Mouse (Mus musculus) kidney, embryonic 15.5 days (tissue): ENCODE data around the gene Nfia. TPM values are rescaled to one million over a fixed set of nuclear protein-coding genes. Genes with fewer than 3 reads are reported as not detected.

Experiments
- ATAC-seq: fragments of 200-750 bp; cut with Nextera tagmentation; replicated peaks from 2 replicates; pipeline ENCODE4 v1.8.0; 2017; ENCODE audit warnings: moderate TSS enrichment; ENCODE audit not compliant: low FRiP score
- H3K27ac ChIP-seq: fragments of 300-500 bp; sonication (generic); 2 replicates; pipeline ENCODE4 v1.5.1; 2015; ENCODE audit warnings: mild to moderate bottlenecking, inconsistent platforms
- H3K27me3 ChIP-seq: fragments of 300-500 bp; sonication (generic); 2 replicates; pipeline ENCODE4 v1.6.1; 2015; ENCODE audit warnings: inconsistent platforms
- H3K36me3 ChIP-seq: fragments of 300-500 bp; sonication (generic); 2 replicates; pipeline ENCODE4 v1.6.1; 2015; ENCODE audit warnings: inconsistent platforms
- H3K4me1 ChIP-seq: fragments of 300-500 bp; sonication (generic); 2 replicates; pipeline ENCODE4 v1.6.1; 2015; ENCODE audit warnings: inconsistent platforms
- H3K4me2 ChIP-seq: fragments of 300-500 bp; sonication (generic); 2 replicates; pipeline ENCODE4 v1.6.1; 2015; ENCODE audit warnings: moderate library complexity, mild to moderate bottlenecking, inconsistent platforms
- H3K4me3 ChIP-seq: fragments of 300-500 bp; sonication (generic); replicated peaks from 2 replicates; pipeline ENCODE4 v1.5.1; 2015; ENCODE audit warnings: mild to moderate bottlenecking, inconsistent platforms
- H3K9ac ChIP-seq: fragments of 300-500 bp; sonication (generic); 2 replicates; pipeline ENCODE4 v1.6.1; 2015; ENCODE audit warnings: mild to moderate bottlenecking, inconsistent platforms
- H3K9me3 ChIP-seq: fragments of 300-500 bp; sonication (generic); replicated peaks from 2 replicates; pipeline ENCODE4 v1.6.1; 2016; ENCODE audit warnings: inconsistent platforms
- WGBS: fragments of 180-500 bp; shearing (Covaris S2); methylation state at CpG from one replicate; pipeline ENCODE4 v1.1.7; 2015; ENCODE audit warnings: mixed read lengths; 5-methylcytosine and 5-hydroxymethylcytosine counted together
- polyA plus RNA-seq: library from polyadenylated mRNA; unstranded; fragments of >200 nt; fragmentation: Nextera tagmentation; extraction: Ambion mirVana; gene quantifications from 2 replicates; pipeline ENCODE4 v1.2.1, GENCODE M21; 2015

Gene Nfia
- polyA plus RNA-seq, 1 experiment from 2014 or later: 29.3 TPM

DNA sequence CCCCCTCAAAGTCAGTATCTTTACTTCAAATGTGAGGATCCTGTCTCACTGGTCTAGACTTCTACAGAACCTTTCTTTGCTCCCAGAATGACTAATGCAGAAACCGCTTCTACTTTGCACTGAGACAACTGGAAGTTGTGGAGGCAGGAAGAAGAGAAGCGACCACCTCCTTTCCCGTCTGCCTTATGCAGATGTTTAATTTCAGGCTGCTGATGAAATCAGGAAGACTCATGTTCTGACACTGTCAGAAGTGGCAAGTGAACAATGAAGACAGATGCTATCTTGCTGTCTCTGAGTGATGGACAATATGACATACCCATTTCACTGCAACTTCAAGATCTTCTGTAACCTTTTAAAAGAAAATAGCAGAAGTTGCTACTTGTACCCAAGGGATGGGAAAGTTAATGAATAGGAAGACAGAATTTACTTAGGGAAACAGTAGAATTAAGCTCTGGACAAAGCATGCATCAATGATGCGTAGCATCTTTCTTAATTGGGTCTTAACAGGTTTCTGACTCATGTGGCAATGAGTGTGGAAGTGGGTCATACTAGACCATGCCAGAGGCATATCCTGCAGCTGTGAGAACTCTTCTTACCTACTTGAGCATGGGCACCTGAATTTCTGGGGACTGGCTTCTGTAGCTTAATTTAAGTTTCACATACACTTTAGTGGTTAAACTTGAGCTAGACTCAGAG is 49.2 kb downstream of the Nfia start:
- Histone ChIP-seq H3K4me3 (no peak overlapping the region), H3K9me3 (no peaks in the 10 kb centered on the region), H3K27me3 (no peaks in the 10 kb centered on the region), H3K4me1 (peaks cover 5% of the 10 kb centered on the region; the same call in 1 of the 2 replicates), H3K4me2 (no peak overlapping the region), H3K9ac (no peak overlapping the region), H3K27ac (no peak overlapping the region), H3K36me3 (no peaks in the 10 kb centered on the region)
- WGBS: 72% methylated on average over 4 of the region's 4 CpGs
- ATAC-seq: no peak

DNA sequence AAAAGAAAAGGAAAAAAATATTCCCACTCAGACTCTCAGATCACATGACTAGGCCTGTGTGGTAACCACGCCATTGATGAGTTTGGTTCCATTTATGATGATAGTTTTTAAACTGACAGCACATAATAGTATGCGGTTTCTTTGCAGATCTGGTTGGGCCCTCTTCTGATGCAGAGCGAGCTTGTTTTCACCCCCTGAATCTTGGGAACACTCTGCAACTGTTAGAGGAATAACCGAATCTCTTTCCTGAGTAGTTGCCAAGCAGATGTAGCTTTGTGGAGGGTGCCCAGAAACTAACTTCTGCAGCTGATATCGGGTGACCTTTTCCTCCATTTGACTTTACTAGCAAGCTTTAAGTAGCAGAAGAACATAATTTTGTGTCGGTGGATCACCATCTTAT is 51.0 kb downstream of the Nfia start:
- Histone ChIP-seq H3K9me3 (no peaks in the 10 kb centered on the region), H3K36me3 (no peaks in the 10 kb centered on the region), H3K27ac (no peak overlapping the region), H3K4me2 (no peak overlapping the region), H3K27me3 (no peaks in the 10 kb centered on the region), H3K9ac (no peak overlapping the region), H3K4me1 (peaks cover 5% of the 10 kb centered on the region; the same call in 1 of the 2 replicates), H3K4me3 (no peak overlapping the region)
- 89% methylated on average over 6 of the region's 6 CpGs for WGBS
- ATAC-seq: no peak

DNA sequence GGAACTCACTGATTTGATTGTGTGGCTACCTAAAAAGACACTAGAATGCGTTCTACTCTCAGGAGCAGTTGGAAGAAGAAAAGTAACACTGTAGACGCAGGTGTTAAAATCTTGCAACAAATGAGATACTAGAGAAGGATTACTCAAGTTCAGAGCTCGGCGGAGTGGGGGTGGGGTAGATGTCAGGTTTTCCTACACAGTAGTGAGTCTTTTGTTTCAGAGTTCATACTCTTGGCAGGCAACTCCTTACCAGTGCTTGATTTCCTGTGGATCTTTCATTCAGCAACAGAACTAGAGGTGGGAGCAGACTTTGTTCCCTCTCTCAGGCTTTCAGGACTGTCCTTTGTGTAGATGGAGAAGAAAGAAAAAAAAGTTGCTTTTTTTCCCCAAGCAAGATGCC is 51.9 kb downstream of the Nfia start:
- H3K9me3 ChIP-seq: no peaks in the 10 kb centered on the region
- no peak overlapping the region for H3K9ac ChIP-seq
- WGBS: 75% methylated on average over 4 of the region's 4 CpGs
- H3K27me3 ChIP-seq: 0 out of 2 replicates have a peak, but pooled peaks cover under 1% of the 10 kb centered on the region
- no peak overlapping the region for H3K4me2 ChIP-seq
- H3K4me3 ChIP-seq: no peak overlapping the region
- ATAC-seq: no peak
- no peak overlapping the region for H3K27ac ChIP-seq
- no peaks in the 10 kb centered on the region for H3K36me3 ChIP-seq
- peaks cover 5% of the 10 kb centered on the region; the same call in 1 of the 2 replicates for H3K4me1 ChIP-seq

DNA sequence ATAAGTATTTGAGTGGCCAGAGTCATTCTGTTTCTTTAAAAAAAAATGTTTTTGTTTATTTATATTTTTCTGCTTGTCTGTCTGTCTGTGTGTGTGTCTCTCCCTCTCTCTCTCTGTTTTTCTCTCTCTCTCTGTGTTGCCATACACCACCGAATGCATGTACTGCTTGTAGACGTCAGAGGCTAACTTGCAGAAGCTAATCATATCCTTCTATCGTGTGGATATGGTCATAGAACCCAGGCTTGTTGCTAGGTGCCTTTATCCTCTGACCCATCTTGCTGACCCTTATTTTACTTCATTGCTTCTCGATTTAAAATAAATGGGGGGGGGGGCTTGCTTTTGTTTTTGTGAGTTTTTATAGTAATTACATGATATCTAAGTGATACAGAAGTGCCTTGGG is 52.9 kb downstream of the Nfia start:
- ATAC-seq: no peak
- 84% methylated on average over 4 of the region's 4 CpGs for WGBS
- no peaks in the 10 kb centered on the region for H3K36me3 ChIP-seq
- no peak overlapping the region for H3K4me2 ChIP-seq
- no peak overlapping the region for H3K27ac ChIP-seq
- peaks cover 5% of the 10 kb centered on the region; the same call in 1 of the 2 replicates for H3K4me1 ChIP-seq
- H3K4me3 ChIP-seq: no peak overlapping the region
- no peaks in the 10 kb centered on the region for H3K9me3 ChIP-seq
- peaks cover 4% of the 10 kb centered on the region; the same call in 1 of the 2 replicates for H3K27me3 ChIP-seq
- no peak overlapping the region for H3K9ac ChIP-seq

GRCm38 (mm10) chr4:97825841-97826240 is 53.3 kb downstream of the Nfia start:
- no peak overlapping the region for H3K9ac ChIP-seq
- no peaks in the 10 kb centered on the region for H3K9me3 ChIP-seq
- no peak for ATAC-seq
- no peaks in the 10 kb centered on the region for H3K36me3 ChIP-seq
- H3K27me3 ChIP-seq: peaks cover 4% of the 10 kb centered on the region; the same call in 1 of the 2 replicates
- no peak overlapping the region for H3K4me2 ChIP-seq
- no peak overlapping the region for H3K27ac ChIP-seq
- peaks cover 5% of the 10 kb centered on the region; the same call in 1 of the 2 replicates for H3K4me1 ChIP-seq
- H3K4me3 ChIP-seq: no peak overlapping the region
- WGBS: 86% methylated on average over 4 of the region's 4 CpGs

DNA sequence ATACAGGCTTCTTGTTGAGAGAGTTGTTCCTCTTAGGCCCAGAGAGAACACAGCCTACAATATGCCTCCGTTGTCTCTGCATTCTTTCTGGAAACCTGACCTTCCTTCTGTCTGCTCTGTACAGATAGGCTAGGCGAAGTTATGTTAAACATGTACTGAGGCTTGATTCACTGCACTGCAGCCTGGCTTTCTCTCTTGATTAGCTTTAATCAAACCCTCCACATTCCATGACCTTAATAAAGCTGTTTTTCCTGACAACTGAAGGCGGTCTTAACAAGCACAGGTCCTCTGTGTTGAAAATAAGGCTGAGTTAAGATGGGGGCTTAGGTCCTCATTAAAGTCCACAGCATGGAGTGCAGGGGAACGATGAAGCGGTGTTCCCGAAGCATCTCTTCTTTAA is 54.6 kb downstream of the Nfia start:
- WGBS: 66% methylated on average over 6 of the region's 6 CpGs
- Histone ChIP-seq H3K27ac (no peak overlapping the region), H3K4me3 (no peak overlapping the region), H3K9ac (no peak overlapping the region), H3K27me3 (peaks cover 4% of the 10 kb centered on the region; the same call in 1 of the 2 replicates), H3K4me2 (no peak overlapping the region), H3K9me3 (no peaks in the 10 kb centered on the region), H3K4me1 (peaks cover 5% of the 10 kb centered on the region; the same call in 1 of the 2 replicates), H3K36me3 (0 out of 2 replicates have a peak, but pooled peaks cover 3% of the 10 kb centered on the region)
- ATAC-seq: no peak

- 14% methylated on average over 1 of the region's 1 CpGs for WGBS
- Histone ChIP-seq H3K4me1 (peaks cover 5% of the 10 kb centered on the region; the same call in 1 of the 2 replicates), H3K9me3 (no peaks in the 10 kb centered on the region), H3K36me3 (0 out of 2 replicates have a peak, but pooled peaks cover 3% of the 10 kb centered on the region), H3K9ac (no peak overlapping the region), H3K27ac (no peak overlapping the region), H3K27me3 (peaks cover 11% of the 10 kb centered on the region), H3K4me2 (no peak overlapping the region), H3K4me3 (no peak overlapping the region)
- no peak for ATAC-seq
These were observed 56.0 kb downstream of the Nfia start for GRCm38 (mm10) chr4:97828579-97828978.

DNA sequence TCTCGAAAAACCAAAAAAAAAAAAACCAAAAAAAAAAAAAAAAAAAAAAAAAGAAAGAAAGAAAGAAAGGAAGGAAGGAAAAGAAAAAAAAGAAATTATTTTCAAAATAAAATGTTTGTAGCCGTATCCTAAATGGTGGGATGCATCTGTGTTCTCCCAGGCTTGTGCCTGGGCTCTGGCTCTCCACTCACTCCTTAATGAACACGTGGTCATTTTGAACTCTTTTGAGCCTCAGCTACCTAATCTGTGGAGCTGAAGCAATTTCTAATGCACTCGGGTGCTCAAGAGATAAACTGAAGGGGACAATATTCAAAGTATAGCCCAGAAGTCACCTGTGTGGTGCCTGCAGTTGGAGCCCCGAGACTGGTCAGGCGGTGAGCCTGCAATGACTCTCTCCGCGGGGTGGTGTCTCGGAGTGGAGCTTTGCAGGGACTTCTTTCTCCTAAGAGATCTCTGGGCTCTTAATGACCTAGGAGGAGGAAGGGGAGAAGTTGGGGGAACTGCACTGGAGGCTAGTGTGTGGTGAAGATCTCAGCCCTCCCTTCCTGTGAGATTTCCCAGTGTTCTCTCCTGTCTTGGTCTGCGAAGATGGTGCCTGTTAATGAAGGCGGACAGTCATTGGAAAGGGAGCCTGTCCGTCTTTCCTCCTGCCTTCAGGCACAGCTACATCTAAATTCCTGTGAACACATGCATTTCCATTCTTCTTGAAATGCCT is 57.0 kb downstream of the Nfia start:
- 92% methylated on average over 12 of the region's 12 CpGs for WGBS
- H3K4me2 ChIP-seq: no peak overlapping the region
- H3K4me3 ChIP-seq: no peak overlapping the region
- H3K36me3 ChIP-seq: 0 out of 2 replicates have a peak, but pooled peaks cover 3% of the 10 kb centered on the region
- peaks cover under 1% of the 10 kb centered on the region; the same call in 1 of the 2 replicates for H3K4me1 ChIP-seq
- H3K9me3 ChIP-seq: no peaks in the 10 kb centered on the region
- H3K9ac ChIP-seq: no peak overlapping the region
- ATAC-seq: no peak
- peaks cover 15% of the 10 kb centered on the region for H3K27me3 ChIP-seq
- no peak overlapping the region for H3K27ac ChIP-seq

DNA sequence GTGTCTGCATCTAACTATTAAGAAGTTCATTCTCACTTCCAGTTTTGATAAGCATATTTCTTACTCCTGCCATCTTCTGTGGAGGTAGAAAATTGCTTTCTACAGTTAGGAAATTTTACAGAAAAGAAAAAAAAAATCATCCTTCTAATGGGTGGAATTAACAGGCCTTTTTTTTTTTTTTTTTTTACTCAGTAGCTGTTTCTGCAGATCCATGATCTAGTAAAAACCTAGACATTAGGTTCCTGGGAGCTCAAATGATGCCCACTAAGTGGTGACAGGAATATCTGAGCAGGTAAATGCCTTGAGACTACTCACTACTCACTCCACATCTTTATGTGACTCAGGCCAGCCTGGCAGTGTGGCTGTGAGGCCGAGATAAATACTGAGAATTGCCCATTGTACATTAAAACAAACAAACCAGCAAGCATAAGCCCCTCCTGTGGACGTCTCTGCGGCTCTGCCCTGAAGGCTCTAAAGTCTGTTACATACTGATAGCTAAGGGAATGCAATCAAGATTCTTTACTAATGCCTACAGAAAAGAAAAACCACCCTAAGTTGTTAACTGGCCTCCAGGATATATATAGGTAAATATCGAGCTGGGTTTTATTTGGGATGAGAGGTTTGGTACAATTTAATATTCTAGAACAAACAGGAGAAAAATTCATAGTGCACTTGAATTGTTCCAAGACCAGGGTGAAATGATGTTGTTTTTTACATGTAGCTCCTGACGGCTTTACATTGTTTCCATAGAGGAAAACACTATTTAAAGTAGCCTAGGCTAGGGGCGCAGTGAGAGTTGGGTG is 57.7 kb downstream of the Nfia start:
- Histone ChIP-seq H3K4me2 (no peak overlapping the region), H3K27ac (no peak overlapping the region), H3K27me3 (peaks cover 21% of the 10 kb centered on the region), H3K9ac (no peak overlapping the region), H3K4me1 (no peaks in the 10 kb centered on the region), H3K36me3 (0 out of 2 replicates have a peak, but pooled peaks cover 3% of the 10 kb centered on the region), H3K4me3 (no peak overlapping the region), H3K9me3 (no peaks in the 10 kb centered on the region)
- no peak for ATAC-seq
- WGBS: 72% methylated on average over 6 of the region's 6 CpGs

GRCm38 (mm10) chr4:97830935-97831608 is 58.5 kb downstream of the Nfia start:
- no peaks in the 10 kb centered on the region for H3K9me3 ChIP-seq
- WGBS: 86% methylated on average over 16 of the region's 16 CpGs
- no peak for ATAC-seq
- H3K4me1 ChIP-seq: no peaks in the 10 kb centered on the region; the same call in 1 of the 2 replicates
- H3K36me3 ChIP-seq: 0 out of 2 replicates have a peak, but pooled peaks cover 3% of the 10 kb centered on the region
- H3K9ac ChIP-seq: no peak overlapping the region
- no peak overlapping the region for H3K4me3 ChIP-seq
- H3K27me3 ChIP-seq: peaks cover 27% of the 10 kb centered on the region
- H3K27ac ChIP-seq: no peak overlapping the region
- H3K4me2 ChIP-seq: no peak overlapping the region

- H3K4me1 ChIP-seq: no peaks in the 10 kb centered on the region; the same call in 1 of the 2 replicates
- peaks cover 31% of the 10 kb centered on the region for H3K27me3 ChIP-seq
- no peak overlapping the region for H3K4me3 ChIP-seq
These were observed 59.2 kb downstream of the Nfia start for GRCm38 (mm10) chr4:97831611-97832278.

More at GRCm38 (mm10) chr4:97831611-97832278, 59.2 kb downstream of the Nfia start:
- no peak for ATAC-seq
- Histone ChIP-seq H3K4me2 (no peak overlapping the region), H3K9me3 (no peaks in the 10 kb centered on the region), H3K9ac (no peak overlapping the region), H3K36me3 (0 out of 2 replicates have a peak, but pooled peaks cover 3% of the 10 kb centered on the region), H3K27ac (no peak overlapping the region)
- 91% methylated on average over 7 of the region's 7 CpGs for WGBS
